Mouse (Mus musculus): ENCODE results near the gene Stat5b. TPM values are rescaled to one million over a fixed set of nuclear protein-coding genes. Genes with fewer than 3 reads are reported as not detected.

The Stat5b gene
- polyA plus RNA-seq (2016; fragmentation: Nextera tagmentation; extraction: Ambion mirVana) = 22.7 TPM in 2 replicates

DNA sequence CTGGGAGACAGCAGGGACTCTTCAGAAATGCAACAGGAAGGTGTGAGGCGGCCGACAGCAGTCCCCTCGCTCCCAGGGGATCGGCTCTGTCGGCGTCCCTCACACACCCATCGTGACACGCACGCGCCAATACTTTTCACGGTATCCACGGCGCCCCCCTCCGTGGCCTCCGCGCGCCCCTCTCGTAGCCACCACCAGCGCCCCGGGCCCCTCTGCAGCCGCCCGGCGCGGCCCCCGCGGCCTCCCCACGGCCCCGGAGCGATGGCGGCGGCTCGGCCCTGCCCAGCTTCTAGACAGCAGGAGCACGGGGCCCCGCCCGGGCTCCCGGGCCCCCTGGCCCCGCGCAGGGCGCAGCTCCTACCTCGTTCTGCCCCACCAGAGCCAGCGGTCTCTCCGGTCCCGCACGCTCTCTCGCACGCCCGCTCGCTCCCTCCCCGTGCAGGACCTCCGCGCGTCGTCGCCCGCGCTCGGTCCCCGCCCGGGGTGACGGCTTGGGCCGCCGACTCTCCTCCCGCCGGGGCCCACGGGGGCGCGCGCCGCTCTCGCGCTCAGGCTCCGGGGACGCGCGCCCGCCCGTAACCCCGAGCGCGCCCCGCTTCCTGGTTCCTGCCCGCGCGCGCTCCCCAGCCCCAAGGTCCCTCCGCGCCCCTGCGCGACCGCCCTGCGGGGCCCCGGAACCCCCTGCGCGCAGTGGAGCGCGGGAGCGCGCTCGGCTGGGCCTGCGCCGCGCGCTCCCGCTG is at the start of gene Stat5b:
TSS of gene Stat5b (minus strand) at position 687 of the 740 bp plus-strand sequence.
- WGBS = under 1% methylated on average over 90 of the region's 104 CpGs
- Histone ChIP-seq H3K9ac (peak within 1 kb of the TSS; percentile 88), H3K36me3 (no peaks in the 10 kb centered on the region), H3K27me3 (peaks cover 19% of the 10 kb centered on the region), H3K27ac (peak within 1 kb of the TSS; percentile 81), H3K4me1 (peaks cover 21% of the 10 kb centered on the region), H3K4me2 (replicated peaks) (peak within 1 kb of the TSS; percentile 80), H3K4me3 (peak within 1 kb of the TSS; percentile 86), H3K9me3 (no peaks in the 10 kb centered on the region)
- ATAC-seq (ENCODE audit: insufficient number of reproducible peaks, insufficient read depth, low FRiP score, low TSS enrichment) = peak; percentile 73

DNA sequence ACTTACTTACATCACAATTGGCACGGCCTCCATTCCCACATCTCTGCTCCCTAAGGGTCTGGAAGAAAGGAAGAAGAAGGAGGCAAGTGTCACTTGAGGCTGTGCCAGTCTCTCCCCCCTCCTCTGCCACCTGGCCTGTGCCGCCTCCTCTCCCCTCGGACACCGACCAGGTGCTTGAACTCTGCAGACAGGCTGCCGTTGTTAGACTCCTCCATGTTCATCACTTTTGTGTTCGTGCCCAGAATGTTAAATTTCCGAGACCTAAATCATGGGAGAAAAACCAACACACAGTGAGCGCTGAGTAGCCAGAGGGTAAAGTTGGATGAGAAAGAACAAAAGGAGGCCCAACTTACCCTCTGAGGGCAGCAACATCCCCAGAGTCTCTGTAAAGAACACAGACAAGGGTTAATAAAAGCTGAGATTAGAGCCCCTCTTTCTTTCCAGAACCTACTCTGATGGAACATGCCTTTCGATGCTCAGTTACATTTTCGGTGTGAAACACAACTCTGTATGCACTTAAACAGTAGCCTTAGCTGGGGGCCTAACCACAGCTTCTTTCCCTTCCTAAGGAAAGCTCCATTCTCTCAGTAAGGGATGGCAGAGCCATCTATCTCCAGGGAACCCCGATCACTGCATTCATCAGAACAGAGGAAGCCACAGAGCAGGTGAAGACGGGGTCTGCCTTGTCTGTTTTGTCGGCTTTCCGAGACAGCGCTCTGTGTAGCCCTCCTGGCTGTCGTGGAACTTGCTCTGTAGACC is 48.1 kb upstream of the Stat5b start:
- Histone ChIP-seq H3K9ac (no peak overlapping the region), H3K9me3 (no peaks in the 10 kb centered on the region), H3K27me3 (no peaks in the 10 kb centered on the region), H3K4me2 (replicated peaks) (no peak overlapping the region), H3K4me1 (no peaks in the 10 kb centered on the region), H3K4me3 (no peak overlapping the region), H3K36me3 (peaks cover 33% of the 10 kb centered on the region), H3K27ac (no peak overlapping the region)
- WGBS = 73% methylated on average over 16 of the region's 16 CpGs
- ATAC-seq (ENCODE audit: insufficient number of reproducible peaks, insufficient read depth, low FRiP score, low TSS enrichment) = no peak

- WGBS = 83% methylated on average over 7 of the region's 7 CpGs
Observed at GRCm38 (mm10) chr11:100897294-100898231, 47.0 kb upstream of the Stat5b start.

GRCm38 (mm10) chr11:100896078-100896477 is 45.6 kb upstream of the Stat5b start:
- no peak for ATAC-seq (ENCODE audit: insufficient number of reproducible peaks, insufficient read depth, low FRiP score, low TSS enrichment)
- Histone ChIP-seq H3K36me3 (peaks cover 12% of the 10 kb centered on the region), H3K4me3 (no peak overlapping the region), H3K27ac (no peak overlapping the region), H3K27me3 (no peaks in the 10 kb centered on the region), H3K4me1 (no peaks in the 10 kb centered on the region), H3K9me3 (no peaks in the 10 kb centered on the region), H3K9ac (no peak overlapping the region), H3K4me2 (replicated peaks) (no peak overlapping the region)
- WGBS = 84% methylated on average over 10 of the region's 10 CpGs

More at GRCm38 (mm10) chr11:100897294-100898231, 47.0 kb upstream of the Stat5b start:
- no peak for ATAC-seq (ENCODE audit: insufficient number of reproducible peaks, insufficient read depth, low FRiP score, low TSS enrichment)
- Histone ChIP-seq H3K9ac (no peak overlapping the region), H3K27me3 (no peaks in the 10 kb centered on the region), H3K9me3 (no peaks in the 10 kb centered on the region), H3K4me3 (no peak overlapping the region), H3K4me2 (replicated peaks) (no peak overlapping the region), H3K27ac (no peak overlapping the region), H3K4me1 (no peaks in the 10 kb centered on the region), H3K36me3 (peaks cover 24% of the 10 kb centered on the region)

DNA sequence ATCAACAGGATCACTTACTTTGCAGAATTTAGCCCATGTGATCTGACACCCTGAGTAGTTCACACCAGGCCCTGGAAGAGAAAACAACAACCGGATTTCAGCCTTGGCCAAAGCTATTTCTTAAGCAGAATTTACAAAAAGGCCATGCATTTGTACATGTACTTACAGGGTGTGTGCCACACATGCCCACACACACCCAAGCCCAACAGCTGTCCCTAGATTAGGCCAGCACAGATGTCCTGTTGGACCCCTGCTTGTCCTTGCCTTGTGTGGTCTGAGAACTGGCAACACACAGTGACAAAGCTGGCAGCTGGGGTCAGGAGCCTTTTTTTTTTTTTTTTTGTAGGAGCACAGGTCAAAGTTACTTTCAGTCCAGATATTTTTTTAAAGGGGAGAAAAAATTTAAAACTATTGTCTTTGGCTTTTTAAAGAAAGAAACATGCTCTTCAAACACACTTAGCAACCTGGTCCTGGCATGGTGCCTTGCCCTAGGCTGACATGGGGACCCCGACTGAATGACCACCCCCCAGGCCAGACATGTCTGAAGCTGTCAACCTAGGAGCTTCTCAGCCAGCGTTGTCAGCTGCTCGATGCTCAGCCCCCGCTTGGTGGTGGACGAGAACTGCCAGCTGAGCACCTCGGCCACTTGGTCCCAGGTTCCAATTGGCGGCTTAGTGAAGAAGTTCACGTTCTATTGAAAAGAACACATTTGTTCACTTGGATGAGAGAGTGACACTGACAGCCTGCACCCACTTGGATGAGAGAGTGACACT is 43.8 kb upstream of the Stat5b start:
- Histone ChIP-seq H3K9me3 (no peaks in the 10 kb centered on the region), H3K4me1 (no peaks in the 10 kb centered on the region), H3K36me3 (peaks cover 17% of the 10 kb centered on the region), H3K4me3 (no peak overlapping the region), H3K27ac (no peak overlapping the region), H3K9ac (no peak overlapping the region), H3K27me3 (no peaks in the 10 kb centered on the region), H3K4me2 (replicated peaks) (no peak overlapping the region)
- 73% methylated on average over 9 of the region's 9 CpGs for WGBS
- no peak for ATAC-seq (ENCODE audit: insufficient number of reproducible peaks, insufficient read depth, low FRiP score, low TSS enrichment)

DNA sequence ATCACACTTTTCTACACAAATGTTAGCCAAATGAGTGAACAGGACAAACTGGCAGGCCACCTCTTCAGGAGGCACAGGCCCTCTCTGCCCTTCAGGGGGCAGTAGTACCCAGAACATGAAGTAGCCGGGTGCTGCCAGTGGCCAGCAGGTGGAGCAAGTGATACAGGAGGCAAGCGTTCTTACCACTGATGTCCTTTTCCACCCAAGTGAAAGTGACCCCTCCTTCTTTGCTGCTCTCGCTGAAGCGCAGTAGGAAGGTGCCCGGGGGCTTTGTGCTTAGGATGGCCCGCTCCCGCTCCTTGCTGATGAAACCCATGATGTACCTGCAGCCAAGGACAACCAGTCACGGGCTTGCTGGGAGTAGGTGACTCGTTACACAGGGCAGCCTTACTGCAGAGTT is 43.0 kb upstream of the Stat5b start:
- Histone ChIP-seq H3K4me1 (no peaks in the 10 kb centered on the region), H3K9ac (no peak overlapping the region), H3K9me3 (no peaks in the 10 kb centered on the region), H3K27me3 (no peaks in the 10 kb centered on the region), H3K36me3 (peaks cover 17% of the 10 kb centered on the region), H3K4me2 (replicated peaks) (no peak overlapping the region), H3K4me3 (no peak overlapping the region), H3K27ac (no peak overlapping the region)
- 0 out of 2 replicates have a peak, but pooled peaks have one; percentile 29 for ATAC-seq (ENCODE audit: insufficient number of reproducible peaks, insufficient read depth, low FRiP score, low TSS enrichment)
- 13% methylated on average over 9 of the region's 9 CpGs for WGBS

- ATAC-seq (ENCODE audit: insufficient number of reproducible peaks, insufficient read depth, low FRiP score, low TSS enrichment) = no peak
- Histone ChIP-seq H3K27ac (no peak overlapping the region), H3K4me2 (replicated peaks) (no peak overlapping the region), H3K4me3 (no peak overlapping the region), H3K9ac (no peak overlapping the region), H3K27me3 (no peaks in the 10 kb centered on the region), H3K36me3 (peaks cover 16% of the 10 kb centered on the region), H3K9me3 (no peaks in the 10 kb centered on the region), H3K4me1 (no peaks in the 10 kb centered on the region)
- 83% methylated on average over 5 of the region's 5 CpGs for WGBS
Observed at GRCm38 (mm10) chr11:100892435-100892834, 41.9 kb upstream of the Stat5b start.

DNA sequence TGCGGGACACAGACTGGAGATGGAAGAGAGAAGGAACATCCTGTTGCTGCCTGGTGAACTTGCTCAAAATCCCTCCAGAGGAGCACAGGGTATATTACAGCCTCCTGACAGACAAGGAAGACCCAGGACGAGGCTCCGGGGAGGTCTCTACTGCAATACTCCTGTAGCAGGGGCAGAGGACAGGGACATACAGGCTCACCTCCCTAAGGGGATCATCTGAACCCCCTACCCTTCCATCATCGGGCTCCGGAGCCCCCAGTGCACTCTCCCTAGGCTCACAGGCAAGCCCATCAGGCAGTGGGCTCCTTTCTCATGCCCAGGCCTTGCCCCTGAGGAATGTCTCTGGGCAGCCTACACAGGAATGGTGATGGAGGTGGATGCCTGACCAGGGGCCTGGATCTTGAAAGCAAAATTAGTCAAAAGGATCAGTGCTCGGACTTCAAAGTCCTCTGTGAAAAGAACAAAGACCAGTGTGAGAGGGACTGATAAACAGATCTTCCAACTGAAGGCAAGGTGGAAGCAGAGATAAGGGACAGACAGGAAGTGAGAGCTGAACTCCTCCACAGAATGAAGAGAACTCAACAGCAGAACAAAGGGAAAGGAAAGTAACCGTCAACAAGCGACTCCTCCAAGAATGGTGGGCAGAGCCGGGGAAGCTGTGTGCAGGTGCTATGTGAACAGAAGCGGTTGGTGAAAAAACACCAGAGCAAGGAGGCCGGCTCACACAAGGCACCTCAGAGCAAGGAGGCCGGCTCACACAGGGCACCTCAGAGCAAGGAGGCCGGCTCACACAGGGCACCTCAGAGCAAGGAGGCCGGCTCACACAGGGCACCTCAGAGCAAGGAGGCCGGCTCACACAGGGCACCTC is 41.0 kb upstream of the Stat5b start:
- no peaks in the 10 kb centered on the region for H3K27me3 ChIP-seq
- no peak for ATAC-seq (ENCODE audit: insufficient number of reproducible peaks, insufficient read depth, low FRiP score, low TSS enrichment)
- no peak overlapping the region for H3K9ac ChIP-seq
- WGBS = 67% methylated on average over 15 of the region's 15 CpGs
- no peaks in the 10 kb centered on the region for H3K9me3 ChIP-seq
- peaks cover 14% of the 10 kb centered on the region; the same call in 1 of the 2 replicates for H3K36me3 ChIP-seq
- no peak overlapping the region for H3K4me3 ChIP-seq
- no peak overlapping the region for H3K27ac ChIP-seq
- H3K4me2 ChIP-seq (replicated peaks) = no peak overlapping the region
- H3K4me1 ChIP-seq = no peaks in the 10 kb centered on the region

GRCm38 (mm10) chr11:100890481-100890880 is 40.0 kb upstream of the Stat5b start:
- 82% methylated on average over 6 of the region's 6 CpGs for WGBS

DNA sequence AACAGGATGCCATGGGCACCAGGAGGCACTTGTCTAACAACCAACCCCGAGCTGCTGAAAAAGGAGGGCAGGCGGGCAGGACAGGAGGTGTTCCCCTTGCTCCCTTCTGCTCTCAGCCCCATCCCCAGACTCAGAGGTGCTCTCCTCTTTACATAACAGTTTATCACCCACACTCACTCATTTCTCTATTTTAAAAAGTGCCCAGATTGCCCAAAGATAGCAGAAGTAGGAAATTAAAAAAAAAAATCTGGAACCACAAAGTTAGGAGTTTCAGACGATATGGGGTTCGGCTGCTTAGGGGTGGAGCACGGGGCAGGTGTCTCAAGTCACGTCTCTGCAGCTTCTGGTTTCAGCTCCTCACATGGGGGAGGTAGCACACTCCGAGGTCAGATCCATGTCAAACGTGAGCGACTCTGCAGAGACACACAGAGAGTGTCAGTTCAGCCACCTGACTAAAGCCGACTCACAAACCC is 37.9 kb upstream of the Stat5b start:
- H3K4me1 ChIP-seq = no peaks in the 10 kb centered on the region
- H3K9ac ChIP-seq = no peak overlapping the region
- peaks cover 14% of the 10 kb centered on the region; the same call in 1 of the 2 replicates for H3K36me3 ChIP-seq
- H3K4me3 ChIP-seq = no peak overlapping the region
- H3K4me2 ChIP-seq (replicated peaks) = no peak overlapping the region
- H3K9me3 ChIP-seq = no peaks in the 10 kb centered on the region
- H3K27me3 ChIP-seq = no peaks in the 10 kb centered on the region
- no peak for ATAC-seq (ENCODE audit: insufficient number of reproducible peaks, insufficient read depth, low FRiP score, low TSS enrichment)
- H3K27ac ChIP-seq = no peak overlapping the region
- WGBS = 64% methylated on average over 10 of the region's 10 CpGs

More at GRCm38 (mm10) chr11:100890481-100890880, 40.0 kb upstream of the Stat5b start:
- no peak overlapping the region for H3K4me2 ChIP-seq (replicated peaks)
- no peaks in the 10 kb centered on the region for H3K27me3 ChIP-seq
- no peak overlapping the region for H3K9ac ChIP-seq
- H3K4me3 ChIP-seq = no peak overlapping the region
- no peak for ATAC-seq (ENCODE audit: insufficient number of reproducible peaks, insufficient read depth, low FRiP score, low TSS enrichment)
- H3K4me1 ChIP-seq = no peaks in the 10 kb centered on the region
- no peaks in the 10 kb centered on the region for H3K9me3 ChIP-seq
- no peak overlapping the region for H3K27ac ChIP-seq
- H3K36me3 ChIP-seq = peaks cover 14% of the 10 kb centered on the region; the same call in 1 of the 2 replicates
